Mouse (Mus musculus) ES-Bruce4 (cell line): ENCODE results near the gene Slc10a1.

Source experiments
- CTCF ChIP-seq: IDR thresholded peaks from one replicate; pipeline ENCODE4 v1.8.1; 2011; ENCODE audit warnings: low read depth, low read length
- POLR2A ChIP-seq: IDR thresholded peaks from one replicate; pipeline ENCODE4 v1.8.1; 2011; ENCODE audit warnings: low read length; ENCODE audit not compliant: insufficient read depth

GRCm38 (mm10) chr12:81013496-81013895 lies 45.0 kb upstream of the Slc10a1 start:
- TF ChIP-seq CTCF: no peak
- TF ChIP-seq POLR2A: no peak
